Mouse (Mus musculus): ENCODE measurements around the gene Sept9. TPM values are rescaled to one million over a fixed set of nuclear protein-coding genes. Genes with fewer than 3 reads are reported as not detected.

Gene Sept9
- polyA plus RNA-seq, 1 experiment from 2014 or later = 105 TPM

DNA sequence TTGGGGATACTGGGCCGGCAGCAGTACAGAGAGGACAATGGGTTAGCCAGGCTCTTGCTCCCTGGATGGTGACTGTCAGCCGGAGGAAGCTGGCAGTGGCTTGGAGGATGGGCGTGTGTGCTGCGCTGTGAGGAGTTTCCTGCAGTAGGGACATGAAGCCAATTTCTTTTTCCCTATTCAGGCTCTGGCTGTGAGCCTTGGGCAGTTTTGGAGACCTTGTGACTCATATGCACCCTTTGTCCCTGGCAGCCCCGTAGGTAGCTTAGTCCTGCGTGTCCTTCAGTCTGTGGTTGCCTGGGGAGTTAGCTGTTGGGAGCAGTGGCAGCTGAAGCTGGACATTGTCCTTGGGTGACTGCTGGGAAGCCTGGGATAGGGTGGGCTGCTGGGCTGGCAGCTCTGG lies 76.5 kb downstream of the Sept9 start:
- H3K27me3 ChIP-seq = no peaks in the 10 kb centered on the region
- peak overlapping the region; percentile 23; the same call in 1 of the 2 replicates for H3K27ac ChIP-seq (replicated peaks)
- H3K4me2 ChIP-seq = no peak overlapping the region
- H3K4me1 ChIP-seq (replicated peaks) = peaks cover 69% of the 10 kb centered on the region
- WGBS = 32% methylated on average over 6 of the region's 6 CpGs
- ATAC-seq (ENCODE audit: low read depth) = no peak
- no peaks in the 10 kb centered on the region for H3K36me3 ChIP-seq
- no peak overlapping the region for H3K4me3 ChIP-seq
- no peaks in the 10 kb centered on the region for H3K9me3 ChIP-seq
- 0 out of 2 replicates have a peak overlapping the region, but pooled peaks have one; percentile 19 for H3K9ac ChIP-seq

DNA sequence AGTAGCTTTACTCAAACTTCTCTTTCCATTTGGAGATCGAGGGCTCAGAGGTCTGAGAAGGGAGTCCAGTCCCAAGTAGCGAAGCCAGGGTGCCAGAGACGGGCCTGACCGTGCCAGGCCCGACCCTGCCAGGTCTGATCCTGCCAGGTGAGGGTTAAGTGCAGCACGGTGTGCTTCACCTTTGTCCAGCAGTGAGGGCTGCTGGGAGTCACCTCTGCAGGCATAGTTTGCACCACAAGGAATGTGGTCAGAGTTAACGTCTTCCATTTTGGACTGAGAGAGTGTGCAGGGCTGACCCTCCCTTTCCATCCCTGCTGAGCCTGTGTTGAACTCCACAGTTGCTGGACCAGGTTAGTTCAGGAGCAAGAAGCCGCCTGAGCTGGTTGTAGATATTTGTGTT lies 77.5 kb downstream of the Sept9 start:
- 71% methylated on average over 8 of the region's 8 CpGs for WGBS
- Histone ChIP-seq H3K9me3 (no peaks in the 10 kb centered on the region), H3K36me3 (no peaks in the 10 kb centered on the region), H3K27ac (replicated peaks) (no peak overlapping the region), H3K9ac (no peak overlapping the region), H3K4me3 (no peak overlapping the region), H3K27me3 (no peaks in the 10 kb centered on the region), H3K4me1 (replicated peaks) (peaks cover 79% of the 10 kb centered on the region), H3K4me2 (no peak overlapping the region)
- ATAC-seq (ENCODE audit: low read depth) = no peak

- Histone ChIP-seq H3K4me1 (replicated peaks) (peaks cover 90% of the 10 kb centered on the region), H3K27ac (replicated peaks) (no peak overlapping the region), H3K36me3 (no peaks in the 10 kb centered on the region), H3K9me3 (no peaks in the 10 kb centered on the region), H3K4me3 (no peak overlapping the region), H3K4me2 (no peak overlapping the region), H3K27me3 (no peaks in the 10 kb centered on the region), H3K9ac (peak overlapping the region; percentile 50; the same call in 1 of the 2 replicates)
- no peak for ATAC-seq (ENCODE audit: low read depth)
- 24% methylated on average over 1 of the region's 1 CpGs for WGBS
Observed at GRCm38 (mm10) chr11:117278113-117278512, 78.7 kb downstream of the Sept9 start.

- H3K4me1 ChIP-seq (replicated peaks) = peaks cover 94% of the 10 kb centered on the region
- no peak overlapping the region for H3K4me2 ChIP-seq
- no peak for ATAC-seq (ENCODE audit: low read depth)
- H3K9me3 ChIP-seq = no peaks in the 10 kb centered on the region
- H3K27me3 ChIP-seq = no peaks in the 10 kb centered on the region
- H3K4me3 ChIP-seq = no peak overlapping the region
- H3K36me3 ChIP-seq = no peaks in the 10 kb centered on the region
- WGBS = 37% methylated on average over 13 of the region's 13 CpGs
- peak overlapping the region; percentile 3; the same call in 1 of the 2 replicates for H3K9ac ChIP-seq
- no peak overlapping the region for H3K27ac ChIP-seq (replicated peaks)
Observed at GRCm38 (mm10) chr11:117278514-117278913, 79.1 kb downstream of the Sept9 start.

DNA sequence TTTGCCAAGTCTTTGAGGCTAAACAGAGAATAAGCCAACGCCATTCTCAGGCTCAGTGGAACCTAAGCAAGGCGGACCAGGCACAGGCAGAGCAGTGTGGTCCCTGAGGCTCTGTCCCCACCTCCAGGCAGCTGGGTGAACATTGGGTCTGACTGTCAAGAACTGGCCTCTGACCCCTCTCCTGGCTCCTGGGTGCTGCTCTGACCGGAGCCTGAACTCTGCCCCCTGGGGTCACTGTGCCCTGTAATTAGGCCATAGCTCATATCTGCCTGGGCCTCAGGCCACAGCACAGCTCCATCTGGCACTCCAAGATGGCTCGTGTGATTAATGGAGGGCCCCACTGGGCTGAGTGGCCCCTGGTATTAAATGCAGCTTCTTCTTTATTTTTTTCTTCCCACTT lies 80.5 kb downstream of the Sept9 start:
- peaks cover 97% of the 10 kb centered on the region for H3K4me1 ChIP-seq (replicated peaks)
- no peak overlapping the region for H3K4me3 ChIP-seq
- H3K4me2 ChIP-seq = no peak overlapping the region
- H3K36me3 ChIP-seq = no peaks in the 10 kb centered on the region
- 35% methylated on average over 4 of the region's 4 CpGs for WGBS
- no peak overlapping the region for H3K27ac ChIP-seq (replicated peaks)
- ATAC-seq (ENCODE audit: low read depth) = no peak
- H3K9ac ChIP-seq = no peak overlapping the region
- no peaks in the 10 kb centered on the region for H3K27me3 ChIP-seq
- no peaks in the 10 kb centered on the region for H3K9me3 ChIP-seq

GRCm38 (mm10) chr11:117283048-117283888 lies 83.8 kb downstream of the Sept9 start:
- H3K4me2 ChIP-seq = no peak overlapping the region
- H3K9me3 ChIP-seq = no peaks in the 10 kb centered on the region
- H3K36me3 ChIP-seq = no peaks in the 10 kb centered on the region
- WGBS = 71% methylated on average over 11 of the region's 11 CpGs
- peaks cover 80% of the 10 kb centered on the region for H3K4me1 ChIP-seq (replicated peaks)
- no peak overlapping the region for H3K9ac ChIP-seq
- no peak overlapping the region for H3K27ac ChIP-seq (replicated peaks)
- H3K27me3 ChIP-seq = no peaks in the 10 kb centered on the region
- ATAC-seq (ENCODE audit: low read depth) = no peak
- H3K4me3 ChIP-seq = no peak overlapping the region

DNA sequence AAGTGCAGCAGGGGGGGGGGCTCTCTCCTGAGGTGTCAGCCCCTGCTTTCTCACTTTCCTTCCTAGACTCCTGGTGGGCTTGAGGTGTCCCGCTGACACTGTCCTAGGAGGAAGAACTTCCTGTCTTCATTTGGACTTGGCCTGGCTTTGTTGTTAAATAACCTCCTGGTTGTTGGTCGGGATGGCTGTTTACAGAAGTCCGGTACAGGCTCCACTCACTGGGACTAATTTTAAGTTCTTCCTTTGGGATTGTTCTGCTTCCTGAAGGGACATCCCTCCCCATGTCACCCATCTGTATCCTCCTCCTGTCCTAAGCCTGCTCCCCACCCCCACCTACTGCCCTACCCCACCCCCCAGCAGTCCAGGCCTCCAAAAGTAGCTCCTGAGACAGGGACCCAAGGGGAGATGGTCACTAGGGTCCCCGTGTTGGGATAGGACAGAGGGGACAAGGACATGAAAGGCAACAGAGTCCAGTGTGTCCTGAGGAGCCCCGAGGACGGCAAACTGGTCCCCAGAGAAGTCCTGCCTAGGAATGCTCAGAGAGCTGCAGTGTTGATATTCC lies 84.5 kb downstream of the Sept9 start:
- 68% methylated on average over 6 of the region's 6 CpGs for WGBS
- ATAC-seq (ENCODE audit: low read depth) = no peak
- Histone ChIP-seq H3K4me1 (replicated peaks) (peaks cover 73% of the 10 kb centered on the region), H3K4me2 (no peak overlapping the region), H3K36me3 (no peaks in the 10 kb centered on the region), H3K27ac (replicated peaks) (peak overlapping the region; percentile 61; the same call in 1 of the 2 replicates), H3K9ac (no peak overlapping the region), H3K27me3 (no peaks in the 10 kb centered on the region), H3K4me3 (no peak overlapping the region), H3K9me3 (no peaks in the 10 kb centered on the region)

- Histone ChIP-seq H3K4me1 (replicated peaks) (peaks cover 63% of the 10 kb centered on the region), H3K4me2 (no peak overlapping the region), H3K9me3 (no peaks in the 10 kb centered on the region), H3K36me3 (no peaks in the 10 kb centered on the region), H3K27ac (replicated peaks) (peak overlapping the region; percentile 61), H3K27me3 (no peaks in the 10 kb centered on the region), H3K4me3 (no peak overlapping the region), H3K9ac (peak overlapping the region; percentile 49)
- no peak for ATAC-seq (ENCODE audit: low read depth)
- WGBS = 38% methylated on average over 19 of the region's 19 CpGs
Observed at GRCm38 (mm10) chr11:117284721-117285605, 85.5 kb downstream of the Sept9 start.

DNA sequence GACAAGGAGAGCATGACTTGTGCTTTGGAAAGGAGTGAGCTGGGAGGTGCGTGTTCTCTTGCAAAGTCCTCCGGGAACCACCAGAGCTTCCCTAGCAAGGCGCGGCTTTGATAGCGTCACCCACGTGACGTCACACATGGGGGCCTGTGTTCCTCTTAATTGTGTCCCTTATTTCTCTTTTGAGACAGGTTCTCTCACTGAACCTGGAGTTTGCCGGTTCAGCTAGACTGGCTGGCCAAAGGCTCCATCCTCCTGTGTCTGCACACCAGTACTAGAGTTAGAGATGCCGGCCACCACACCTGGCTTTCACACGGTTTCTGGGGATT lies 86.1 kb downstream of the Sept9 start:
- H3K9ac ChIP-seq = peak overlapping the region; percentile 36; the same call in 1 of the 2 replicates
- no peaks in the 10 kb centered on the region for H3K9me3 ChIP-seq
- no peak for ATAC-seq (ENCODE audit: low read depth)
- H3K27me3 ChIP-seq = no peaks in the 10 kb centered on the region
- no peak overlapping the region for H3K4me2 ChIP-seq
- H3K4me3 ChIP-seq = no peak overlapping the region
- 0 out of 2 replicates have a peak, but pooled peaks cover 1% of the 10 kb centered on the region for H3K36me3 ChIP-seq
- peaks cover 57% of the 10 kb centered on the region for H3K4me1 ChIP-seq (replicated peaks)
- 62% methylated on average over 10 of the region's 10 CpGs for WGBS
- H3K27ac ChIP-seq (replicated peaks) = no peak overlapping the region

DNA sequence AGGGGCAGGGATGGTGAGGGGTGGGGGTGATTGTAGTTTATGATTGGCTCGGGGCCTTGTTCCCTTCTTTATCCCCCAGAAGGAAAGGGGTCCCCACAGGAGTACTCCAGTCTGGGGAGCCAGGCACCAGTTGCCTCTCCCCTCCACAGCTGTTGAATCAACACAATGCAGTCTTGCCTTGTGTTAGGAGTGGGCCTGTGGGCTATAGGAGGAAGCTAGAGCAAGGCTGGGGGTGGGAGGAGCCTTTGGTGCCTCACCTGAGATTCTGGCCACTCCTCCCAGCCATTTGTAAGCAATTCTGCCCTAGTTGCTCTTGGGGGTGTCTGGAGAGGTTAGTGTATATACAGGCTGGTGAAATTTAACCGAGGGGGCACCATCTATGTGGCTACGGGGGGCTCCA lies 88.3 kb downstream of the Sept9 start:
- WGBS = 83% methylated on average over 3 of the region's 3 CpGs

GRCm38 (mm10) chr11:117288765-117289164 lies 89.3 kb downstream of the Sept9 start:
- 71% methylated on average over 8 of the region's 8 CpGs for WGBS
- Histone ChIP-seq H3K27ac (replicated peaks) (no peak overlapping the region), H3K4me1 (replicated peaks) (peaks cover 26% of the 10 kb centered on the region), H3K4me3 (no peak overlapping the region), H3K27me3 (no peaks in the 10 kb centered on the region), H3K9ac (no peak overlapping the region), H3K9me3 (no peaks in the 10 kb centered on the region), H3K4me2 (no peak overlapping the region), H3K36me3 (peaks cover 14% of the 10 kb centered on the region)
- no peak for ATAC-seq (ENCODE audit: low read depth)

More for the DNA sequence above, 88.3 kb downstream of the Sept9 start:
- H3K4me2 ChIP-seq = no peak overlapping the region
- H3K4me3 ChIP-seq = no peak overlapping the region
- H3K9me3 ChIP-seq = no peaks in the 10 kb centered on the region
- no peak for ATAC-seq (ENCODE audit: low read depth)
- H3K4me1 ChIP-seq (replicated peaks) = peaks cover 35% of the 10 kb centered on the region
- H3K36me3 ChIP-seq = peaks cover 14% of the 10 kb centered on the region
- no peak overlapping the region for H3K9ac ChIP-seq
- no peaks in the 10 kb centered on the region for H3K27me3 ChIP-seq
- H3K27ac ChIP-seq (replicated peaks) = no peak overlapping the region
